Mouse (Mus musculus): ENCODE data around the gene Dus3l. TPM values are rescaled to one million over a fixed set of nuclear protein-coding genes. Genes with fewer than 3 reads are reported as not detected.

Dus3l gene
- total RNA-seq (2021) (10 to 100 TPM; 17.7 to 19.4 TPM), polyA plus RNA-seq (2012; rRNA removed) (36.2 and 38.7 TPM in 2 replicates)
- long read RNA-seq, transcript Dus3l-201 (13 exons, 2,025 nt): major isoform, 16 of 31 reads
- long read RNA-seq, partial matches to known transcripts: 2 of 31 reads
- long read RNA-seq, other reads (novel, unspliced or antisense): 12 of 31 reads

DNA sequence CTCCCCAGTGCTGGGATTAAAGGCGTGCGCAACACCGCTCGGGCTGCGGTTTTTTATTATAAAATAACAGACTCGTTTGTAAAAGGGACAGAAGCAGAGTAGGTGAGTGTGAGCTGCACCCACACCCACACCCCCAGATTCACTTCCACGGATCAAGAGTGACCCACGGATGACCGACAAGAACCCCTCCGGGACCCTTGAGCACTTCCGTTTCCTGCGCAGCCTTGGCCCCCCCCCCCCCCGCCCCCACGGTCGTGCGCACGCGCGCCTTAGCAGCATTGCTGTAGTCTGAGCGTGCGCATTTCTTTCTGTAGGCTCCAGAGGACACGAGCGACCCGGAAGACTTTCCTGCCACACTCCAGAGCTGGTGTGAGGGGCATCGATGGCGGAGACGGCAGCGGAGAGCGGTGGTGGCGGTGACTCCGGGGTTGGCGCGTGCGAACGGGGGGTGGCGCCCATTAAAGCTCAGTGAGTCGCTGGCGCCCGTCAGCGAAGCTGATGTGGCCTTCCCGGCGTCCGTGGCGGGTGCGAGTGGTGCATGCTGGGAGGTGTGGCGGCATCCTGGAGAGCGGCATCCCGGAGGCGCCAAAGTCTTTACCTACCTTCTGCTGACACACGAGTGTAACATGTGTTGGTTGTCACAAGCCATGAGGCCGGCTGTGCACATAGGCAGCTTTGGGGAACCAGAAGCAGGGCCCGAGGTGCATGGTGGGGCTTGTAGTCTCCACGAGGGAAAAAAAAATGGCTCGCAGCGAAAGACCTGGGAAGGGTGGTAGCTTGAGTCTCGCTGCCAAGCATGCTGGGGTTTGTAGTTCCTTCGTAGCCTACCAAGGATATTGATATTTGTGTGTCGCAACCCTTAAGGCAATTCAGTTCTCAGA is at the start of gene Dus3l:
TSS of gene Dus3l (plus strand) at position 284 of the 881 bp plus-strand sequence.
- H3K27me3 ChIP-seq (ENCODE audit: control insufficient read depth, insufficient read depth, low read length): no peaks in the 10 kb centered on the region
- peak within 1 kb of the TSS; percentile 99 for H3K27ac ChIP-seq
- H3K9ac ChIP-seq (ENCODE audit: low read depth, low read length): peak within 1 kb of the TSS; percentile 90
- peak; percentile 92 to 93 for DNase-seq
- WGBS: under 1% methylated on average over 58 of the region's 58 CpGs
- peak within 1 kb of the TSS; percentile 90 for H3K4me3 ChIP-seq
- no peaks in the 10 kb centered on the region for H3K36me3 ChIP-seq (ENCODE audit: control insufficient read depth, insufficient read depth, low read length)
- H3K4me1 ChIP-seq (ENCODE audit: control insufficient read depth, insufficient read depth, low read length): peaks cover 14% of the 10 kb centered on the region
- TF ChIP-seq POLR2A (IDR thresholded peaks at IDR 0.05; ENCODE audit: insufficient read depth, low read depth, low read length) (peak; percentile 89), EP300 (IDR thresholded peaks at IDR 0.05; ENCODE audit: insufficient read depth, low read depth, low read length) (0 out of 2 replicates have a peak, but pooled peaks have one; percentile 49), CTCF (IDR thresholded peaks at IDR 0.05) (no peak)
- no peaks in the 10 kb centered on the region for H3K79me2 ChIP-seq (replicated peaks; ENCODE audit: control insufficient read depth, insufficient read depth, low read length)
- intact Hi-C loops (cut with DNase I): loop anchor here (5.0 kb wide), 3 partner anchors 68 to 137 kb away; partner anchors contain the start of genes Catsperd, Lonp1, Ranbp3 and Rfx2

DNA sequence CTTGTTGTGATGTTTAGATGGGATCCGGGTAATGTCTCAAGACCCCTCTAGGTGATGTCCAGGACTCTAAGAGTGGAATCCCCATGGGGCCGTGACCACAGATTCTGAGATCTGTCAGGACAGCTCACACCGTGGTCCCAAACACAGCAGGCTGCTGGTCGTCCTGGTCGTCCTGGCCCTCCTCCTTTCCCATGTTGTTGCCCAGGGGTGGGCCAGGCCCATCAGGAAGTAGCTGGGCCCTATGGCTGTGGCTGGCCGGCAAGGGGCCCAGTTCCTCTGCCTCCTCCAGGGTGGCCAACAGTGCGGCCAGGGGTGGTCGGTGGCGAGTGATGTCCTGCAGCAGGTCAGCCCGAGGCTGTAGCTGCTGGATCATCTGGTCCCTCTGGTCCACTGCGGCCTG is 49.2 kb upstream of the Dus3l start:
- Histone ChIP-seq H3K27me3 (ENCODE audit: control insufficient read depth, insufficient read depth, low read length) (no peaks in the 10 kb centered on the region), H3K4me3 (no peak overlapping the region), H3K9ac (ENCODE audit: low read depth, low read length) (no peak overlapping the region), H3K36me3 (ENCODE audit: control insufficient read depth, insufficient read depth, low read length) (no peaks in the 10 kb centered on the region), H3K79me2 (replicated peaks; ENCODE audit: control insufficient read depth, insufficient read depth, low read length) (0 out of 2 replicates have a peak, but pooled peaks cover 3% of the 10 kb centered on the region), H3K27ac (no peak overlapping the region), H3K4me1 (ENCODE audit: control insufficient read depth, insufficient read depth, low read length) (peaks cover 4% of the 10 kb centered on the region)
- TF ChIP-seq POLR2A (IDR thresholded peaks at IDR 0.05; ENCODE audit: insufficient read depth, low read depth, low read length) (no peak), EP300 (IDR thresholded peaks at IDR 0.05; ENCODE audit: insufficient read depth, low read depth, low read length) (no peak), CTCF (IDR thresholded peaks at IDR 0.05) (no peak)
- intact Hi-C loops (cut with DNase I): loop anchor here (5.0 kb wide), 3 partner anchors 88 to 117 kb away; partner anchors contain the start of genes Catsperd, Lonp1, Rfx2 and Rpl36
- DNase-seq: no peak
- WGBS: 66% methylated on average over 11 of the region's 11 CpGs

GRCm38 (mm10) chr17:56715914-56716654 is 48.5 kb upstream of the Dus3l start:
- Histone ChIP-seq H3K4me3 (peak overlapping the region; percentile 79), H3K9ac (ENCODE audit: low read depth, low read length) (peak overlapping the region; percentile 85), H3K27ac (peak overlapping the region; percentile 80), H3K4me1 (ENCODE audit: control insufficient read depth, insufficient read depth, low read length) (peaks cover 4% of the 10 kb centered on the region), H3K79me2 (replicated peaks; ENCODE audit: control insufficient read depth, insufficient read depth, low read length) (0 out of 2 replicates have a peak, but pooled peaks cover 3% of the 10 kb centered on the region), H3K27me3 (ENCODE audit: control insufficient read depth, insufficient read depth, low read length) (no peaks in the 10 kb centered on the region), H3K36me3 (ENCODE audit: control insufficient read depth, insufficient read depth, low read length) (no peaks in the 10 kb centered on the region)
- WGBS: 29% methylated on average over 22 of the region's 22 CpGs
- no peak for DNase-seq
- TF ChIP-seq POLR2A (IDR thresholded peaks at IDR 0.05; ENCODE audit: insufficient read depth, low read depth, low read length): no peak
- no peak for TF ChIP-seq EP300 (IDR thresholded peaks at IDR 0.05; ENCODE audit: insufficient read depth, low read depth, low read length)
- no peak for TF ChIP-seq CTCF (IDR thresholded peaks at IDR 0.05)
- intact Hi-C loops (cut with DNase I): loop anchor here (2.0 to 5.0 kb wide), 5 partner anchors 43 to 116 kb away; partner anchors contain the start of genes Catsperd, Lonp1, Ranbp3 and Rfx2

DNA sequence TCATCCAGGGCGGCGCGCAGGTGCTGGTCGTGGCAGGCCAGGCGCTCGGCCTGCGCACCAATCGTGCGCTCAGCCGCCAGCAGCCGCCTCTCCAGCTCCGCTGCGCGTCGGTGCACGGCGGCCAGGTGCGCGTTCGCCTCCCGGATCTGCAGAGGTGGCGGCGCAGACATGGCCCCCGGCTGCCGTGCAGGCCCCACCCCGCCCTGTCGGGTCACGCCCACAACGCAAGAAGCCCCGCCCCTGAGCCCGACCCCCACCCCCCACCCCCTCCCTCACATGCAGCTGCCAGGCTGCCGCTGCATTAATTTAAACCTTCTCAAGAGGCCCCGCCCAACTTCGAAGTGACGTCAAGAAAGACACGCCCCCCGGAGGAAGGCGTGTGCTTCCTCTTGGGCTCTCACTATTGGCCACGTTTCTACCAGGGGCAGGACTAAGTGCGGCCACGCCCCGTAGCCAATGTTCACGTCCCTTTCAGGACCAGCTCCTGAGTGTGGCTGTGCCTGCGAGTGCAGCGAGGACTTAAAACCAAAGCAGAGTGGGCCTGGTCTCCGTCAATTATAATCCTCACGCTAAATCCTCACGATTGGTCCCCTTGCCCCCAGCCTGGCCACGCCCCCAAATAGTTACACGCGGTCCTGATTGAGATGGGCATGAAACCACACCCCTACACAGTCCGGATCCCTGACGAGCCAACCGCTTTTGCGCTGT is 47.7 kb upstream of the Dus3l start:
- Histone ChIP-seq H3K4me3 (peak overlapping the region; percentile 79), H3K36me3 (ENCODE audit: control insufficient read depth, insufficient read depth, low read length) (no peaks in the 10 kb centered on the region), H3K9ac (ENCODE audit: low read depth, low read length) (peak overlapping the region; percentile 85), H3K27me3 (ENCODE audit: control insufficient read depth, insufficient read depth, low read length) (no peaks in the 10 kb centered on the region), H3K27ac (peak overlapping the region; percentile 97), H3K4me1 (ENCODE audit: control insufficient read depth, insufficient read depth, low read length) (peaks cover 4% of the 10 kb centered on the region), H3K79me2 (replicated peaks; ENCODE audit: control insufficient read depth, insufficient read depth, low read length) (0 out of 2 replicates have a peak, but pooled peaks cover 3% of the 10 kb centered on the region)
- peak; percentile 95 to 97 for DNase-seq
- TF ChIP-seq EP300 (IDR thresholded peaks at IDR 0.05; ENCODE audit: insufficient read depth, low read depth, low read length) (no peak), CTCF (IDR thresholded peaks at IDR 0.05) (no peak), POLR2A (IDR thresholded peaks at IDR 0.05; ENCODE audit: insufficient read depth, low read depth, low read length) (peak; percentile 78)
- intact Hi-C loops (cut with DNase I): loop anchor here (2.0 to 5.0 kb wide), 5 partner anchors 44 to 115 kb away; partner anchors contain the start of genes Catsperd, Lonp1, Ranbp3 and Rfx2
- WGBS: under 1% methylated on average over 55 of the region's 55 CpGs
